Mouse (Mus musculus) forebrain, embryonic 13.5 days (tissue): ENCODE data around the gene Rnf31. TPM values are rescaled to one million over a fixed set of nuclear protein-coding genes. Genes with fewer than 3 reads are reported as not detected.
A peak's percentile ranks its signal among the peaks of the same experiment; 100 is the strongest.

ENCODE experiments used
- ATAC-seq: fragments of 200-750 bp; cut with Nextera tagmentation; 2 replicates; pipeline ENCODE4 v1.8.0; 2017
- H3K27ac ChIP-seq: fragments of 300-500 bp; sonication (generic); 2 replicates; pipeline ENCODE4 v1.5.1; 2015; ENCODE audit warnings: inconsistent platforms, mild to moderate bottlenecking, moderate library complexity
- H3K27me3 ChIP-seq: fragments of 300-500 bp; sonication (generic); 2 replicates; pipeline ENCODE4 v1.6.1; 2015; ENCODE audit warnings: mild to moderate bottlenecking, inconsistent platforms
- H3K36me3 ChIP-seq: fragments of 300-500 bp; sonication (generic); 2 replicates; pipeline ENCODE4 v1.6.1; 2015; ENCODE audit warnings: mild to moderate bottlenecking, inconsistent platforms; ENCODE audit not compliant: poor library complexity, severe bottlenecking
- H3K4me1 ChIP-seq: fragments of 300-500 bp; sonication (generic); 2 replicates; pipeline ENCODE4 v1.6.1; 2015; ENCODE audit warnings: inconsistent platforms
- H3K4me2 ChIP-seq: fragments of 300-500 bp; sonication (generic); 2 replicates; pipeline ENCODE4 v1.6.1; 2015; ENCODE audit warnings: inconsistent platforms, mild to moderate bottlenecking, moderate library complexity
- H3K4me3 ChIP-seq: fragments of 300-500 bp; sonication (generic); 2 replicates; pipeline ENCODE4 v1.5.1; 2015; ENCODE audit warnings: mild to moderate bottlenecking, inconsistent platforms
- H3K9ac ChIP-seq: fragments of 300-500 bp; sonication (generic); 2 replicates; pipeline ENCODE4 v1.6.1; 2015; ENCODE audit warnings: mild to moderate bottlenecking, inconsistent platforms
- H3K9me3 ChIP-seq: fragments of 300-500 bp; sonication (generic); replicated peaks from 2 replicates; pipeline ENCODE4 v1.6.1; 2016; ENCODE audit warnings: inconsistent platforms
- WGBS: fragments of 180-500 bp; shearing (Covaris S2); methylation state at CpG from one replicate; pipeline ENCODE4 v1.1.7; 2015; 5-methylcytosine and 5-hydroxymethylcytosine counted together
- polyA plus RNA-seq: library from polyadenylated mRNA; unstranded; fragments of >200 nt; fragmentation: Nextera tagmentation; extraction: Ambion mirVana; gene quantifications from 2 replicates; pipeline ENCODE4 v1.2.1, GENCODE M21; 2015

Gene Rnf31
- polyA plus RNA-seq, 1 experiment from 2014 or later, result 13.3 TPM

GRCm38 (mm10) chr14:55643060-55643907 lies 51.8 kb downstream of the Rnf31 start, which contains the start of gene Tm9sf1:
Gene Tm9sf1, minus strand, starts transcription at chr14:55643806.
- Histone ChIP-seq H3K4me3 (peak within 1 kb of the TSS; percentile 97), H3K9ac (peak within 1 kb of the TSS; percentile 90), H3K27ac (peak within 1 kb of the TSS; percentile 95), H3K9me3 (no peaks in the 10 kb centered on the region), H3K4me1 (peaks cover 29% of the 10 kb centered on the region), H3K27me3 (no peaks in the 10 kb centered on the region), H3K36me3 (peaks cover 46% of the 10 kb centered on the region), H3K4me2 (peak within 1 kb of the TSS; percentile 92)
- ATAC-seq, result peak; percentile 92
- under 1% methylated on average over 86 of the region's 89 CpGs for WGBS

- no peaks in the 10 kb centered on the region for H3K27me3 ChIP-seq
- peaks cover 35% of the 10 kb centered on the region for H3K36me3 ChIP-seq
- H3K27ac ChIP-seq, result no peak overlapping the region; the same call in 1 of the 2 replicates
- 32% methylated on average over 17 of the region's 17 CpGs for WGBS
- H3K4me1 ChIP-seq, result peaks cover 29% of the 10 kb centered on the region
- peak overlapping the region; percentile 90 for H3K9ac ChIP-seq
- no peak for ATAC-seq
- peak overlapping the region; percentile 97 for H3K4me3 ChIP-seq
- peak overlapping the region; percentile 92 for H3K4me2 ChIP-seq
- no peaks in the 10 kb centered on the region for H3K9me3 ChIP-seq
Observed at GRCm38 (mm10) chr14:55644261-55644888, 52.9 kb downstream of the Rnf31 start.

DNA sequence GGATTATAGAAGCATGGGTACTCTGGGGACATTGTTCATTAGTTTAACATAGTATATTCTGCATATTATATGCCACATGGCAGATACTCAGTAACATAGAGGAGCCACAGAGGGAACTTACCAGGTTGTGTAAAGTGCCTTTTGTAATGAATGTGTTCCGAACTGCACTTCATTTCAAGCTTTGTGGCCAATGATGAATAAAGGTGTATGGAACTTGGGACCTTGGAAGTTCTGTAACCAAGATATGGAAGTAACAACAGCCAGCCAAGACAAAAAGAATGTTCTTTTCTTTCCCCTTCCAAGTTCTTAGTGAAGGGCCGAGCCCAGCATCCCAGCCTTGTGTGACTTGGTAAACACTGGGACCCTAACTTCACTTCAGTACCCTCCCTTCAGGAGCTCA lies 58.4 kb downstream of the Rnf31 start, which contains the start of gene Tssk4:
Gene Tssk4 (plus strand): TSS at position 301 of the 400 bp plus-strand sequence.
- no peaks in the 10 kb centered on the region for H3K9me3 ChIP-seq
- no peak within 1 kb of the TSS for H3K4me3 ChIP-seq
- H3K4me2 ChIP-seq, result no peak within 1 kb of the TSS
- peaks cover 14% of the 10 kb centered on the region; the same call in 1 of the 2 replicates for H3K36me3 ChIP-seq
- WGBS, result 96% methylated on average over 2 of the region's 2 CpGs
- H3K9ac ChIP-seq, result no peak within 1 kb of the TSS
- H3K27ac ChIP-seq, result no peak within 1 kb of the TSS
- ATAC-seq, result no peak
- H3K4me1 ChIP-seq, result peaks cover 6% of the 10 kb centered on the region
- no peaks in the 10 kb centered on the region for H3K27me3 ChIP-seq

GRCm38 (mm10) chr14:55651528-55651927 lies 60.0 kb downstream of the Rnf31 start:
- Histone ChIP-seq H3K4me3 (no peak overlapping the region), H3K4me1 (no peaks in the 10 kb centered on the region), H3K4me2 (no peak overlapping the region), H3K27ac (no peak overlapping the region), H3K9ac (no peak overlapping the region), H3K9me3 (no peaks in the 10 kb centered on the region), H3K36me3 (peaks cover 7% of the 10 kb centered on the region; the same call in 1 of the 2 replicates), H3K27me3 (no peaks in the 10 kb centered on the region)
- ATAC-seq, result no peak
- WGBS, result 92% methylated on average over 7 of the region's 7 CpGs

Other genes starting within 250 kb of the Rnf31 start
- gene Dhrs4, start 113.0 kb upstream of the Rnf31 start, polyA plus RNA-seq, result 65.5 and 70.4 TPM in 2 replicates
- 21.7 and 23.3 TPM in 2 replicates for gene Carmil3, start 101.1 kb upstream of the Rnf31 start, polyA plus RNA-seq
- 1.5 and 2.0 TPM in 2 replicates for gene Cpne6, start 81.3 kb upstream of the Rnf31 start, polyA plus RNA-seq
- gene Nrl, start 66.7 kb upstream of the Rnf31 start, polyA plus RNA-seq, result not detected in 2 replicates
- gene Pck2, start 51.4 kb upstream of the Rnf31 start, polyA plus RNA-seq, result 17.9 and 18.1 TPM in 2 replicates
- gene Dcaf11, start 31.7 kb upstream of the Rnf31 start, polyA plus RNA-seq, result 108 and 115 TPM in 2 replicates
- gene A730061H03Rik, start 31.3 kb upstream of the Rnf31 start, polyA plus RNA-seq, result 0.63 TPM in 1 of 2 replicates, not detected in the other
- not detected in 2 replicates for gene Fitm1, start 16.1 kb upstream of the Rnf31 start, polyA plus RNA-seq
- gene Psme1, start 13.6 kb upstream of the Rnf31 start, polyA plus RNA-seq, result 154 and 156 TPM in 2 replicates
- 8.2 and 8.8 TPM in 2 replicates for gene Emc9, start 6.4 kb upstream of the Rnf31 start, polyA plus RNA-seq
- gene Psme2, start 595 bp upstream of the Rnf31 start, polyA plus RNA-seq, result 200 and 206 TPM in 2 replicates
- 6.9 and 7.2 TPM in 2 replicates for gene Irf9, start 11.9 kb downstream of the Rnf31 start, polyA plus RNA-seq
- 7.9 and 9.3 TPM in 2 replicates for gene Rec8, start 26.3 kb downstream of the Rnf31 start, polyA plus RNA-seq
- gene Ipo4, start 44.2 kb downstream of the Rnf31 start, polyA plus RNA-seq, result 65.5 and 76.0 TPM in 2 replicates
- gene Gm49378, start 46.2 kb downstream of the Rnf31 start, polyA plus RNA-seq, result 1.1 and 1.5 TPM in 2 replicates
- gene Tm9sf1, start 52.1 kb downstream of the Rnf31 start, polyA plus RNA-seq, result 64.3 and 71.3 TPM in 2 replicates
- 0.57 and 0.67 TPM in 2 replicates for gene Tssk4, start 58.5 kb downstream of the Rnf31 start, polyA plus RNA-seq
- 66.3 and 70.1 TPM in 2 replicates for gene Mdp1, start 68.8 kb downstream of the Rnf31 start, polyA plus RNA-seq
- 57.5 and 60.4 TPM in 2 replicates for gene Gmpr2, start 80.2 kb downstream of the Rnf31 start, polyA plus RNA-seq
- 665 and 692 TPM in 2 replicates for gene Nedd8, start 80.4 kb downstream of the Rnf31 start, polyA plus RNA-seq
- 45.1 and 51.6 TPM in 2 replicates for gene Tinf2, start 90.1 kb downstream of the Rnf31 start, polyA plus RNA-seq
- gene Tgm1, start 122.2 kb downstream of the Rnf31 start, polyA plus RNA-seq, result 0.13 and 0.21 TPM in 2 replicates
- gene Rabggta, start 130.6 kb downstream of the Rnf31 start, polyA plus RNA-seq, result 33.5 and 37.8 TPM in 2 replicates
- 77.1 and 78.8 TPM in 2 replicates for gene Dhrs1, start 154.0 kb downstream of the Rnf31 start, polyA plus RNA-seq
- 44.4 and 46.4 TPM in 2 replicates for gene Nop9, start 154.0 kb downstream of the Rnf31 start, polyA plus RNA-seq
- 0.20 and 0.23 TPM in 2 replicates for gene Cideb, start 166.8 kb downstream of the Rnf31 start, polyA plus RNA-seq
- gene Ltb4r2, start 169.7 kb downstream of the Rnf31 start, polyA plus RNA-seq, result 0.18 and 0.29 TPM in 2 replicates
- gene Ltb4r1, start 174.3 kb downstream of the Rnf31 start, polyA plus RNA-seq, result 0.45 TPM in 1 of 2 replicates, not detected in the other
- gene Adcy4, start 192.4 kb downstream of the Rnf31 start, polyA plus RNA-seq, result 3.6 and 5.4 TPM in 2 replicates
- 2.1 and 2.4 TPM in 2 replicates for gene Ripk3, start 197.2 kb downstream of the Rnf31 start, polyA plus RNA-seq
- gene Nfatc4, start 231.4 kb downstream of the Rnf31 start, polyA plus RNA-seq, result 17.0 and 18.9 TPM in 2 replicates